Mouse (Mus musculus) liver, adult 2 months (tissue): ENCODE results near the gene Cdc6.

Experiments
- CTCF ChIP-seq: fragments of 200-500 bp; IDR thresholded peaks from 2 replicates; pipeline ENCODE4 v1.5.1; 2011; ENCODE audit warnings: low read depth, low read length, control low read depth
- POLR2A ChIP-seq: fragments of 200-500 bp; IDR thresholded peaks from 2 replicates; pipeline ENCODE4 v1.6.1; 2011; ENCODE audit warnings: low read length, control low read depth; ENCODE audit not compliant: insufficient read depth; ENCODE audit errors: extremely low read depth

GRCm38 (mm10) chr11:98951026-98951906, 43.7 kb downstream of the Cdc6 start:
- TF ChIP-seq POLR2A = 0 out of 2 replicates have a peak, but pooled peaks have one; percentile 14
- no peak for TF ChIP-seq CTCF
